Mouse (Mus musculus): ENCODE results near the gene Mdfic.

GRCm38 (mm10) chr6:15748943-15749342 lies 28.5 kb downstream of the Mdfic start:
- TF ChIP-seq CTCF (IDR thresholded peaks at IDR 0.05), result no peak
- TF ChIP-seq EP300 (IDR thresholded peaks at IDR 0.05), result no peak
